Mouse (Mus musculus) midbrain, postnatal 0 days (tissue): ENCODE results near the gene Hoxd4. TPM values are rescaled to one million over a fixed set of nuclear protein-coding genes. Genes with fewer than 3 reads are reported as not detected.

Experiments
- ATAC-seq: fragments of 200-750 bp; cut with Nextera tagmentation; 2 replicates; pipeline ENCODE4 v1.8.0; 2017; ENCODE audit warnings: moderate number of reproducible peaks, mild to moderate bottlenecking, moderate TSS enrichment, moderate library complexity; ENCODE audit not compliant: low FRiP score
- DNase-seq: peaks from one replicate; pipeline ENCODE4 v3.0.0-alpha.2; 2015; ENCODE audit warnings: low spot score
- H3K27ac ChIP-seq: fragments of 300-500 bp; sonication (generic); 2 replicates; pipeline ENCODE4 v1.5.1; 2014; ENCODE audit warnings: low read depth, mild to moderate bottlenecking, low read length, mixed read lengths
- H3K27me3 ChIP-seq: fragments of 300-500 bp; sonication (generic); 2 replicates; pipeline ENCODE4 v1.6.1; 2014; ENCODE audit warnings: low read length, control low read depth, mixed read lengths; ENCODE audit not compliant: insufficient read depth
- H3K36me3 ChIP-seq: fragments of 300-500 bp; sonication (generic); 2 replicates; pipeline ENCODE4 v1.6.1; 2014; ENCODE audit warnings: low read length, control low read depth, mixed read lengths; ENCODE audit not compliant: insufficient read depth
- H3K4me1 ChIP-seq: fragments of 300-500 bp; sonication (generic); 2 replicates; pipeline ENCODE4 v1.6.1; 2014; ENCODE audit warnings: mild to moderate bottlenecking, control low read depth, antibody characterized with exemption, low read length, mixed read lengths; ENCODE audit not compliant: insufficient read depth
- H3K4me2 ChIP-seq: fragments of 300-500 bp; sonication (generic); 2 replicates; pipeline ENCODE4 v1.6.1; 2014; ENCODE audit warnings: low read depth, mild to moderate bottlenecking, low read length, mixed read lengths; ENCODE audit not compliant: poor library complexity, severe bottlenecking
- H3K4me3 ChIP-seq: fragments of 300-500 bp; sonication (generic); 2 replicates; pipeline ENCODE4 v1.5.1; 2014; ENCODE audit warnings: low read depth, mild to moderate bottlenecking, low read length, moderate library complexity
- H3K9ac ChIP-seq: fragments of 300-500 bp; sonication (generic); replicated peaks from 2 replicates; pipeline ENCODE4 v1.6.1; 2014; ENCODE audit warnings: mild to moderate bottlenecking, low read length, moderate library complexity, mixed read lengths; ENCODE audit not compliant: poor library complexity, severe bottlenecking
- H3K9me3 ChIP-seq: fragments of 300-500 bp; sonication (generic); 2 replicates; pipeline ENCODE4 v1.6.1; 2016; ENCODE audit warnings: low read length, control low read depth
- CTCF ChIP-seq: IDR thresholded peaks from 2 replicates; pipeline ENCODE4 v1.5.1; 2016; ENCODE audit warnings: antibody characterized with exemption, mild to moderate bottlenecking
- WGBS: fragments of 180-500 bp; shearing (Covaris S2); extraction: QIAGEN DNeasy Blood & Tissue Kit; methylation state at CpG from one replicate; pipeline ENCODE4 v1.1.7; 2014; 5-methylcytosine and 5-hydroxymethylcytosine counted together
- polyA plus RNA-seq: library from polyadenylated mRNA; unstranded; fragments of >200 nt; fragmentation: Nextera tagmentation; extraction: Ambion mirVana; gene quantifications from 2 replicates; pipeline ENCODE4 v1.2.1, GENCODE M21; 2015
- total RNA-seq: library from RNA; depleted of rRNA; stranded (reverse); fragments of >200 nt; gene quantifications from 2 replicates; pipeline ENCODE4 v1.2.3, GENCODE M21; 2014

The Hoxd4 gene
- total and polyA plus RNA-seq, 2 experiments from 2014 or later = 1.2 TPM; not detected in 1

DNA sequence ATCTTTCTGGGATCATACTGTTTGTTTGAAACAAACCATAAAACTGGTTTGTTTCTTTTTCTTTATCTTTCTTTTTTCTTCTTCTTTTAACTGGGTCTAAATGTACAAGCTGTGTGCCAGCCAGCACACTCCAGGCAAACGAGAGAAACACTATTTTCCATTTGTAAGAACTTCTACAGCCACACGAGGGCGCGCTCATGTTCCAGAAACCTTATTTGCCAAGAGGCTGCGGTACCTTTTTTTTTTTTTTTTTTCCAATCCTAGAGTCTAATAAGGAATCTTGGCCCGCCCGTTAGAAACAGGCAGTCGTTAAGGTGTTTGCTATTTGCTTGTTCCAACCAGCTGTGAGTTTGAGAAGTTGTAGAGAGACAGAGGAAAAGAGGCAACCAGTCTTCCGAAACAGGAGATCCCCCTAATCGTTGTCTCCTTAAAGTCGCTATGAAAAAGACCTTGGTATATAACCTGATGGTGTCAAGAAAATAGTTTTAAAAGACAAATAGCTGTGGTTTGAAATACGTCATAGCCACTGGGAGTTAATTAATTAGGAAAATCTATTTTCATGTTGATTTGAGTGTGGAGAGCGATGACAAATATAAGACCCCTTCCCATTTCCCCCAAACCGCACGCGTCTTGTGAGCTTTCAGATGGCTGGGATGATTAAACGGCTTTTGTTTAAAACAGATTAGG, 25.3 kb upstream of the Hoxd4 start:
- no peak overlapping the region for H3K4me3 ChIP-seq
- WGBS = 7% methylated on average over 17 of the region's 17 CpGs
- no peak overlapping the region for H3K27ac ChIP-seq
- H3K27me3 ChIP-seq = peaks cover 95% of the 10 kb centered on the region
- no peak overlapping the region for H3K9ac ChIP-seq
- 0 out of 2 replicates have a peak, but pooled peaks cover 3% of the 10 kb centered on the region for H3K9me3 ChIP-seq
- H3K4me2 ChIP-seq = no peak overlapping the region
- H3K4me1 ChIP-seq = no peaks in the 10 kb centered on the region
- peak; percentile 71 for TF ChIP-seq CTCF
- peak; percentile 72 for DNase-seq
- ATAC-seq = no peak
- H3K36me3 ChIP-seq = no peaks in the 10 kb centered on the region

DNA sequence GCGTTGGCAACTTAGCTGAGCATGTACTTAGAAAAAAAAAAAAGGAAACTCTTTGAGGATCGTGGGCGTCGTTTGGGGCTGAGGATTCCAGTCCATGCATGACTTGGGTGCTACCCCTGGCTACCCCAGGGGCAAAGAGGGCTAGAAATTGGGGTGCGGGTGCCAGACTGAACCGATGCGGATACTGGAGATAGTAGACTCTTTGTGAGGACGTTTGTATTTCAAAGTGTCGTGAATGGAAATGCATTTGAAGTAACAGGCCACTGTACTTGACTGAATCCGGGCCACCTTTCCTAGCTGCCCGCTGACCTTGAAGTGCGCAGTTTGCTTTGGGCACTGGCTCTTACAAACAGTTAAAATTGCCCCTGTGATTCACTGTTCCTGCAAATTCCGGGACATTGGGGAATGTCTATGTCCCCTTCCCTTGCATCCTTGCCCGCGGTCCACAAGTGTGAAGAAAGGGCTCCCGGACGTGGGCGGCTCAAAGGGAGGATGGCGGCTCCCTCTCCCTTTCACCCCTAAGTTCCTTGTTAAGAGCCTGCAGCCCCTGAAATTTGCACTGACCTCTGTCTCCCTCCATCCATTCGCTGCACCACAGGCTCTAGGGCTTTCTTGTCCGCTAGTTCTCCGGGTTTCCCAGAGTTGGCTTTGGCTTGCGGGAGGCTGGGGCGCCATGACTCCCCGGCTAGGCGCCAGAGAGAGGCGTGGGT, 24.6 kb upstream of the Hoxd4 start:
- TF ChIP-seq CTCF = no peak
- Histone ChIP-seq H3K9ac (no peak overlapping the region), H3K4me1 (no peaks in the 10 kb centered on the region), H3K4me2 (no peak overlapping the region), H3K27ac (no peak overlapping the region), H3K27me3 (peaks cover 95% of the 10 kb centered on the region), H3K4me3 (no peak overlapping the region), H3K36me3 (no peaks in the 10 kb centered on the region), H3K9me3 (0 out of 2 replicates have a peak, but pooled peaks cover 5% of the 10 kb centered on the region)
- ATAC-seq (no peak), DNase-seq (no peak)
- WGBS = 2% methylated on average over 27 of the region's 27 CpGs

DNA sequence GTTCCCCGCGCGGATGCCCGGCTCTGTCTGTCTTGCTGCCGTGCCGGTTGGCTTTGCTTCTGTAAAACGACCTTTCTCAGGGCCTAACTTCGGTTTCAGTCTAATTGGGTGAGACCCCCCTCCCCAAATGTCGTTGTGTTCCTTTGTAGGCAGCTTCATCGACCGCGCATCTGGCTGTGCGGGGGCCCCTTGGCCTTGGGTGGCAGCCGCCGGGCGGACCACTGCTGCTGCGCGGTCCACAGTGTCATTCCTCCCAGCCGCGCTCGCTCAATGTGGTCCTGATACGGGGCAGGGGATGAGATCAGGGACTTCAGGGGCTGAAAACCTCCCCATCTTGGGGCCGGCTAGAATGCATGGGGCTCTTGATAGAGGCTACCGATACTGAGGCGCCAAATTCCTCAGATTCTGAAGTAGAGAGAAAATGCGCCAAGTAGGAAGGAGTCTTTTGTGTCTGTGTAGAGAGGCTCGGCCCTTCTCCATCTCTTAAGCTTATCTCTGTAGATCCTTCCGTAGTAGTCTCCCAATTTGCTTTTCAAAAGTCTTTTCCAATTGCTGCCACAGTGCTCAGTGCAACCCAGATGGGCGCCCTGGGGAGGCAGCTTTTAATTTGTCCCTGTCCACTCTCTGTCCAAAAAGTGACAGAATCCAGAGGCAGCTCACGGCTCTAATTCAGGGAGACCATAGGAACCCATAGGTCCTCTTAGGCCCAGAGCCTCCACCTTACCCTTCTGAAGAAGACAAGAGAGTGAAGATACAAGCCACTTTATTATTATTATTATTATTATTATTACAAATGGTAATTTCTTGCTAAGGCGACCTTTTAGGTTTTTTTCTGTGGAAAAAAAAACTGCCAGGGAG, 23.8 kb upstream of the Hoxd4 start:
- no peak for TF ChIP-seq CTCF
- H3K27ac ChIP-seq = no peak overlapping the region
- no peak overlapping the region for H3K4me2 ChIP-seq
- DNase-seq (no peak), ATAC-seq (no peak)
- no peak overlapping the region for H3K4me3 ChIP-seq
- 0 out of 2 replicates have a peak, but pooled peaks cover 5% of the 10 kb centered on the region for H3K9me3 ChIP-seq
- H3K27me3 ChIP-seq = peaks cover 95% of the 10 kb centered on the region
- H3K36me3 ChIP-seq = no peaks in the 10 kb centered on the region
- no peak overlapping the region for H3K9ac ChIP-seq
- WGBS = under 1% methylated on average over 31 of the region's 31 CpGs
- H3K4me1 ChIP-seq = no peaks in the 10 kb centered on the region

DNA sequence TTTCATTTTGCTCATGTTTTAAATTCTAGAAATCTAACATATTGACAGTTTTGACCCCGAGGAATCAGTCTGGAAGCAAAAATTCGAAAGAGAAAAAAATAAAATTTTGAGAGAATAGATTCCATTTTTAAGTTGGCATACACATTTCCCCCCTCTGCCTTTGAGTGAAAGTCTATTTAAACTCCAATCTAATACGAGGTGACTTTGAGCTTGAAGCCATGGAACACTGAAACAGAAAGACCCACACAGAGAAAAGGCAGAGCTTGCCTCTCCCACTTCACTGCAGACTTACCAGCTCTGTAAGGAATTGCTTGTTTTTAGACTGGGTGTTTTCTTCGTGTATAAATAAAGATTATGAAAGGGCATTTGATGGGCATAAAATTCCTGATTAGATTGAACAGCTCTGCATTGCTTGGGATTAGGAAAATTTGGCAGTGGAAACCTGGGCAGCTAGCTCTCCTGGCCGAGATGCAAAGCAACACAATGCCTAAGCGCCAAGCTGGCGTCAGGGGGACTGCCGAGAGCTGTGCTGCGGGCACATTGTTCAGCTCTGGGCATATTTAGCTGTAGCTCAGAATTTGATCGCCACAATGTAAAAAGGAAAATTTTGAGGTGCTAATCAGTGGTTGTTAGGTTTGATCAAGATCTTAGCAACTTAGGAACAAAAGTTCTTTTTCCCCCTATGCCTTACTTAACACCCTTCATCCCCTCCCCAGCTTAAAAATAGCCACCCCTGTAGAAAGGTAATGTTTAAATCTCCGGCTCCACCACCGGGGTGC, 22.7 kb upstream of the Hoxd4 start:
- TF ChIP-seq CTCF = no peak
- Histone ChIP-seq H3K9ac (no peak overlapping the region), H3K4me1 (no peaks in the 10 kb centered on the region), H3K27me3 (peaks cover 95% of the 10 kb centered on the region), H3K4me3 (no peak overlapping the region), H3K9me3 (0 out of 2 replicates have a peak, but pooled peaks cover 5% of the 10 kb centered on the region), H3K27ac (no peak overlapping the region), H3K4me2 (no peak overlapping the region), H3K36me3 (no peaks in the 10 kb centered on the region)
- WGBS = 6% methylated on average over 12 of the region's 12 CpGs
- ATAC-seq = no peak
- DNase-seq = no peak

DNA sequence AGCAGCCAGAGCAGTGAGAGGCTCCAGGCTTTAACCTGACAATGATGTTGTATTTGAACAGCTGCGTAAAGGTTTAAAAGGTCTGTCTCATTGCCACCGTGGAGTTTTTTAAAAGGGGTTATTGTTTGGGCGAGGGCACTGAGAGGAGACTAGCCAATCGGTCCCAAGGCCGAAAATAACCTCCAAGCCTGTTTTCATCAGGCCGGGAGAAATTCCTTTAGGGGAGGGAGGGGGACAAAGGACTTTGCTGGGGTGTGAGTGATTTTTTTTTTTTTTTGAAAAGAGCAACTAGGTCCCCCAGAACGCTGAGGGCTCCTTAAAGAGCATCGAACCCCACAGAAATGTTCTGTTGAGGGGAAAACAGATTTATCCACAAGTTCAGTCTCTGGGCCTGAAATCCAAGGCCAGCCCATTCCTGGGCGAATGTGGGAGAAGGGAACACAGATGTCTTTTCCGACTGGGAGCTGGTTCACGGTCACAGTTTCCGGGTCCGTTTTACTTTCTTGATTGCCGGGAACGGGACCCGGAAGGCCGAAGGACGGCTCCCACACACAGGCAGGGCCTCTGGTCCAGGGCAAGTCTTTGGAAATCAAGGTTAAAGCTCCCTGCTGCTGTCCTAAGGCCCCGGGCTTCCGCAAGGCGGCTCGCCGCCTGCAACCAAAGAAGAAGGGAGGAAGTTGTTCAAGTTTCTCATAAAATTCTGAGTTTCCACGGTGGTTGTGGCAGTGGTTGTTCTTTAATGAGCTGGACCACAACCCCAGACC, 22.0 kb upstream of the Hoxd4 start:
- no peak overlapping the region for H3K27ac ChIP-seq

More for the DNA sequence above, 22.0 kb upstream of the Hoxd4 start:
- Histone ChIP-seq H3K36me3 (no peaks in the 10 kb centered on the region), H3K9me3 (0 out of 2 replicates have a peak, but pooled peaks cover 5% of the 10 kb centered on the region), H3K9ac (no peak overlapping the region), H3K4me1 (no peaks in the 10 kb centered on the region), H3K27me3 (peaks cover 95% of the 10 kb centered on the region), H3K4me2 (no peak overlapping the region), H3K4me3 (no peak overlapping the region)
- DNase-seq = no peak
- under 1% methylated on average over 24 of the region's 24 CpGs for WGBS
- TF ChIP-seq CTCF = no peak
- ATAC-seq = no peak
